Mouse (Mus musculus) embryonic facial prominence, embryonic 14.5 days (tissue): ENCODE data around the gene Olfr1016. TPM values are rescaled to one million over a fixed set of nuclear protein-coding genes. Genes with fewer than 3 reads are reported as not detected.

Experiments
- ATAC-seq: fragments of 200-750 bp; cut with Nextera tagmentation; 2 replicates; pipeline ENCODE4 v1.8.0; 2017; ENCODE audit warnings: low read depth, moderate number of reproducible peaks, moderate TSS enrichment
- DNase-seq: peaks from one replicate; pipeline ENCODE4 v3.0.0-alpha.2; 2015; ENCODE audit warnings: low spot score
- H3K27ac ChIP-seq: fragments of 300-500 bp; sonication (generic); replicated peaks from 2 replicates; pipeline ENCODE4 v1.5.1; 2014; ENCODE audit warnings: low read depth, mild to moderate bottlenecking, low read length, moderate library complexity
- H3K27me3 ChIP-seq: fragments of 300-500 bp; sonication (generic); replicated peaks from 2 replicates; pipeline ENCODE4 v1.6.1; 2014; ENCODE audit warnings: low read length; ENCODE audit not compliant: control insufficient read depth, insufficient read depth
- H3K36me3 ChIP-seq: fragments of 300-500 bp; sonication (generic); 2 replicates; pipeline ENCODE4 v1.6.1; 2014; ENCODE audit warnings: low read length, mixed read lengths; ENCODE audit not compliant: control insufficient read depth, insufficient read depth
- H3K4me1 ChIP-seq: fragments of 300-500 bp; sonication (generic); 2 replicates; pipeline ENCODE4 v1.6.1; 2014; ENCODE audit warnings: antibody characterized with exemption, low read length; ENCODE audit not compliant: control insufficient read depth, insufficient read depth
- H3K4me2 ChIP-seq: fragments of 300-500 bp; sonication (generic); 2 replicates; pipeline ENCODE4 v1.6.1; 2014; ENCODE audit warnings: low read depth, mild to moderate bottlenecking, low read length, moderate library complexity, mixed read lengths
- H3K4me3 ChIP-seq: fragments of 300-500 bp; sonication (generic); 2 replicates; pipeline ENCODE4 v1.5.1; 2014; ENCODE audit warnings: low read depth, mild to moderate bottlenecking, low read length
- H3K9ac ChIP-seq: fragments of 300-500 bp; sonication (generic); 2 replicates; pipeline ENCODE4 v1.6.1; 2014; ENCODE audit warnings: low read depth, mild to moderate bottlenecking, low read length, moderate library complexity, mixed read lengths
- H3K9me3 ChIP-seq: fragments of 300-500 bp; sonication (generic); 2 replicates; pipeline ENCODE4 v1.6.1; 2016; ENCODE audit warnings: low read length; ENCODE audit not compliant: control insufficient read depth
- WGBS: fragments of 180-500 bp; shearing (Covaris S2); extraction: QIAGEN DNeasy Blood & Tissue Kit; methylation state at CpG from one replicate; pipeline ENCODE4 v1.1.7; 2014; 5-methylcytosine and 5-hydroxymethylcytosine counted together
- polyA plus RNA-seq: library from polyadenylated mRNA; unstranded; fragments of >200 nt; fragmentation: Nextera tagmentation; extraction: Ambion mirVana; gene quantifications from 2 replicates; pipeline ENCODE4 v1.2.1, GENCODE M21; 2014

Gene Olfr1016
- polyA plus RNA-seq, result 0.13 and 0.22 TPM in 2 replicates

DNA sequence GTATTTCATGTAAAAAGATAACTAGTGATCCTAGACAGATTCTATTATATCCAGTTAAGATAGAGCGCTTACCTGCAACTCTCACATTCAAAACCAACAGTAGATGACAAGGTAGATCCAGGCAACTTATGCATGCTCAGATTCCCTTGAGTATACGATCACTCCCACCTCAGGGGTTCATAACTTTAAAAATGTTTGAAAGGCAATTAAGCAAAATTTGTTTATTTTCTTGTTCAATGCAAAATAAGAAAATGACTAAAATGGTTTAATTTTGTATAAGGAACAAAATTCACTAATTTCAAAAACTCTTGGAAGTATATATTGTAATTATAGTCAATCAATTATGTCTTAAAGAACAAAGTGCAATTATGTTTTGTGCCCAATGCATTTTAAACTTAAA, at the start of gene Olfr1016:
Olfr1016 (minus strand) TSS at position 101 of the 400 bp plus-strand sequence.
- no peaks in the 10 kb centered on the region for H3K4me1 ChIP-seq
- no peaks in the 10 kb centered on the region for H3K36me3 ChIP-seq
- 95% methylated on average over 2 of the region's 2 CpGs for WGBS
- no peak within 1 kb of the TSS for H3K4me2 ChIP-seq
- no peak for DNase-seq
- no peaks in the 10 kb centered on the region for H3K27me3 ChIP-seq
- H3K4me3 ChIP-seq, result no peak within 1 kb of the TSS
- no peak within 1 kb of the TSS for H3K9ac ChIP-seq
- no peaks in the 10 kb centered on the region for H3K9me3 ChIP-seq
- no peak for ATAC-seq
- no peak within 1 kb of the TSS for H3K27ac ChIP-seq

GRCm38 (mm10) chr2:85846730-85847129, 44.4 kb upstream of the Olfr1016 start, which contains the start of gene Olfr1020:
TSS of gene Olfr1020 (plus strand) at chr2:85847030.
- DNase-seq (no peak), ATAC-seq (no peak)
- Histone ChIP-seq H3K4me3 (no peak within 1 kb of the TSS), H3K27ac (no peak within 1 kb of the TSS), H3K4me1 (no peaks in the 10 kb centered on the region), H3K4me2 (no peak within 1 kb of the TSS), H3K27me3 (no peaks in the 10 kb centered on the region), H3K9me3 (no peaks in the 10 kb centered on the region), H3K36me3 (no peaks in the 10 kb centered on the region), H3K9ac (no peak within 1 kb of the TSS)
- WGBS, result 69% methylated on average over 1 of the region's 1 CpGs

- no peak for ATAC-seq
- H3K36me3 ChIP-seq, result no peaks in the 10 kb centered on the region
- H3K27ac ChIP-seq, result no peak within 1 kb of the TSS
- no peak within 1 kb of the TSS for H3K4me2 ChIP-seq
- no peak within 1 kb of the TSS for H3K9ac ChIP-seq
- no peaks in the 10 kb centered on the region for H3K4me1 ChIP-seq
- no peak for DNase-seq
- H3K9me3 ChIP-seq, result no peaks in the 10 kb centered on the region
- no peaks in the 10 kb centered on the region for H3K27me3 ChIP-seq
- H3K4me3 ChIP-seq, result no peak within 1 kb of the TSS
Measured at GRCm38 (mm10) chr2:85845383-85845782, 43.0 kb upstream of the Olfr1016 start, which contains the start of gene Olfr1019. TSS of gene Olfr1019 (minus strand) at chr2:85845483.

DNA sequence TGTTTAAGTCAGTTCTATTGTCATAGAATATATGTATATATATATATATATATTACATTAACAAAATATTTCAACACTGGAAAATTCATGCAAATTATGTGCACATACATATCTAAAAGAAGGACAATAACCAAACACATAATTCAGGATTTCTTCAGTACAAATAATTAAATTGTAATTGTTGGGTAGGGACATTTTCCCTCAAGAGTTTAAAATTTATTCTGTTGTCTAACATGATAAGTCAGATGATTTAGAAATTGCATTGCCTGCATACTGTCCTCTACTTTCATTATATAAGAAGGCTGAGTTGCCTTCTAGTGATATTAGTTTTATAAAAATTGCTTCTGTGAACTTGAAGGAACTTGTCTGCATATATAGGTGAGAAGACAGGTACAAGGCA, 15.8 kb upstream of the Olfr1016 start, which contains the start of gene Olfr1018:
Olfr1018 (plus strand) TSS at position 301 of the 400 bp plus-strand sequence.
- H3K4me2 ChIP-seq, result no peak within 1 kb of the TSS
- ATAC-seq (no peak), DNase-seq (no peak)
- no peaks in the 10 kb centered on the region for H3K9me3 ChIP-seq
- no peaks in the 10 kb centered on the region for H3K36me3 ChIP-seq
- no peak within 1 kb of the TSS for H3K4me3 ChIP-seq
- H3K27me3 ChIP-seq, result no peaks in the 10 kb centered on the region
- no peak within 1 kb of the TSS for H3K9ac ChIP-seq
- no peaks in the 10 kb centered on the region for H3K4me1 ChIP-seq
- H3K27ac ChIP-seq, result no peak within 1 kb of the TSS

- Histone ChIP-seq H3K4me1 (no peaks in the 10 kb centered on the region), H3K9ac (no peak overlapping the region), H3K27me3 (no peaks in the 10 kb centered on the region), H3K9me3 (no peaks in the 10 kb centered on the region), H3K36me3 (no peaks in the 10 kb centered on the region), H3K4me2 (no peak overlapping the region), H3K27ac (no peak overlapping the region), H3K4me3 (no peak overlapping the region)
- no peak for ATAC-seq
- 44% methylated on average over 4 of the region's 4 CpGs for WGBS
- DNase-seq, result peak; percentile 7
Measured at GRCm38 (mm10) chr2:85804501-85804900, 2.2 kb upstream of the Olfr1016 start.

DNA sequence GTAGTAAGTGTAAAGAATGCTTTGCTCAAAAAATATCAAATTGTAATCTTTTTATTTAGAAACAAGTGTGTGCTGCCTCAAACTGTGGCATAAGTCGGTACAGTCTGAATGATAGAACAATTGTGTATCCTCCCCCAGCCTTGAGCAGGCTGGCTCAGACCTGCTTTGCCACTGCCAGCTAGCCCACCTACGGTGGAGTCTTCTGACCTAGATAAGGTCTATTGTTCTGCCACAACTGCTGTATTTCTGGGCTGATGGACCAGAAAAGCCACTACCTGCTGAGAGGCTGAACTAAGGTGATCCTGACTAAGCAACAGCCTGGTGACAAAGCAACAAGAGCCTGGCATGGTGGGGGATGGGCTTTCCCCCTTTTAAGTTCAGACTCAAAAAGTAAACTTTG, 10.0 kb downstream of the Olfr1016 start:
- Histone ChIP-seq H3K9ac (no peak overlapping the region), H3K36me3 (no peaks in the 10 kb centered on the region), H3K4me2 (no peak overlapping the region), H3K27ac (no peak overlapping the region), H3K9me3 (no peaks in the 10 kb centered on the region), H3K4me3 (no peak overlapping the region), H3K4me1 (no peaks in the 10 kb centered on the region), H3K27me3 (no peaks in the 10 kb centered on the region)
- ATAC-seq (no peak), DNase-seq (peak; percentile 1)
- WGBS, result 53% methylated on average over 2 of the region's 2 CpGs

- Histone ChIP-seq H3K27me3 (no peaks in the 10 kb centered on the region), H3K4me2 (no peak within 1 kb of the TSS), H3K4me1 (no peaks in the 10 kb centered on the region), H3K4me3 (no peak within 1 kb of the TSS), H3K27ac (no peak within 1 kb of the TSS), H3K9ac (no peak within 1 kb of the TSS), H3K9me3 (no peaks in the 10 kb centered on the region), H3K36me3 (no peaks in the 10 kb centered on the region)
- ATAC-seq (no peak), DNase-seq (no peak)
Measured at GRCm38 (mm10) chr2:85781717-85782116, 20.6 kb downstream of the Olfr1016 start, which contains the start of gene Olfr1015. TSS of gene Olfr1015 (plus strand) at chr2:85782017.

DNA sequence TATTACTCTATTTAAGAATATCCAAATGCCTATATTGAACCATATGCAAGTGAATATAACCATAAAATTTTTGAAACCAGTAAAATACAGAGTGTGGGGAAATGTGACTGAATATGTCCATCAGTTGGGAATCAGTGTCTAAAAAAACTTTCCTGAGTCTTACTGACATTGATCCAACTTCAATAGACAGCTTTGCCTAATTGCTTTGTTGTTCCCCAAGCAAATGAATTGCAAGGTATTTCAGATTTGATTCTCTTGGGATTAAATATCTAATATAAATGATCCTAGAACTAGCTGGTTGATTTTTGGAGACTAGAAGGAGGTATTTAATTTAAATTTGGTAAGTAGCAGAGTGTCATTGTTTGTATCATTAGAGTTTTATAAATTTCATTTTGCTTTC, 29.9 kb downstream of the Olfr1016 start, which contains the start of gene Olfr1014:
Olfr1014 (plus strand) TSS at position 301 of the 400 bp plus-strand sequence.
- Histone ChIP-seq H3K4me3 (no peak within 1 kb of the TSS), H3K27me3 (no peaks in the 10 kb centered on the region), H3K9ac (no peak within 1 kb of the TSS), H3K4me2 (no peak within 1 kb of the TSS), H3K27ac (no peak within 1 kb of the TSS), H3K36me3 (no peaks in the 10 kb centered on the region), H3K4me1 (no peaks in the 10 kb centered on the region), H3K9me3 (no peaks in the 10 kb centered on the region)
- DNase-seq, result no peak
- ATAC-seq, result no peak

- no peak within 1 kb of the TSS for H3K4me2 ChIP-seq
- no peak for ATAC-seq
Measured at GRCm38 (mm10) chr2:85766798-85767197, 35.5 kb downstream of the Olfr1016 start, which contains the start of gene Olfr1013. TSS of gene Olfr1013 (plus strand) at chr2:85767098.

More at GRCm38 (mm10) chr2:85766798-85767197, 35.5 kb downstream of the Olfr1016 start, which contains the start of gene Olfr1013:
- H3K9ac ChIP-seq, result no peak within 1 kb of the TSS
- H3K4me3 ChIP-seq, result no peak within 1 kb of the TSS
- H3K27ac ChIP-seq, result no peak within 1 kb of the TSS
- no peaks in the 10 kb centered on the region for H3K4me1 ChIP-seq
- no peaks in the 10 kb centered on the region for H3K36me3 ChIP-seq
- no peaks in the 10 kb centered on the region for H3K27me3 ChIP-seq
- DNase-seq, result no peak
- H3K9me3 ChIP-seq, result no peaks in the 10 kb centered on the region
